Mouse (Mus musculus): ENCODE measurements at regions not wholly inside any gene's neighbourhood (a gene's known extent, or its start where the extent isn't known, plus 50 kb on each side); places are given as distances from the start of the nearest gene placed in this dataset.

GRCm38 (mm10) chr5:70389926-70390325 lies 452.5 kb downstream of the Gabrg1 start:
- TF ChIP-seq MAFK (IDR thresholded peaks at IDR 0.05; ENCODE audit: insufficient read depth, low read depth, low read length), result no peak
- TF ChIP-seq CHD2 (IDR thresholded peaks at IDR 0.05; ENCODE audit: low read depth, low read length), result no peak
- TF ChIP-seq ZC3H11A (IDR thresholded peaks at IDR 0.05; ENCODE audit: borderline replicate concordance, low read depth, low read length), result no peak
- no peak for TF ChIP-seq HCFC1 (IDR thresholded peaks at IDR 0.05; ENCODE audit: borderline replicate concordance, insufficient read depth, low read length)
- TF ChIP-seq ZNF384 (IDR thresholded peaks at IDR 0.05; ENCODE audit: low read depth, low read length), result no peak
